Mouse (Mus musculus): ENCODE results near the gene Arhgdib.

- TF ChIP-seq CTCF (IDR thresholded peaks at IDR 0.05; ENCODE audit: low read depth) (no peak), EP300 (IDR thresholded peaks at IDR 0.05; ENCODE audit: low read depth) (no peak)
Observed at GRCm38 (mm10) chr6:136957062-136957461, 15.4 kb upstream of the Arhgdib start.
